Mouse (Mus musculus) A20 (cell line): ENCODE measurements around the gene Gsto2.

Experiments
- DNase-seq: peaks from one replicate; pipeline ENCODE4 v3.0.0-alpha.2; 2011; ENCODE audit warnings: low read depth, low spot score

Gene Gsto2

GRCm38 (mm10) chr19:47891562-47892312 lies 26.4 kb downstream of the Gsto2 start:
- DNase-seq = no peak

- no peak for DNase-seq
Observed at GRCm38 (mm10) chr19:47893092-47893491, 27.8 kb downstream of the Gsto2 start.

GRCm38 (mm10) chr19:47898472-47899079 lies 33.2 kb downstream of the Gsto2 start:
- no peak for DNase-seq

GRCm38 (mm10) chr19:47900012-47900411 lies 34.7 kb downstream of the Gsto2 start:
- no peak for DNase-seq

- no peak for DNase-seq
Observed at GRCm38 (mm10) chr19:47900558-47900957, 35.2 kb downstream of the Gsto2 start.

GRCm38 (mm10) chr19:47902316-47903201 lies 37.2 kb downstream of the Gsto2 start:
- DNase-seq = no peak

- no peak for DNase-seq
Observed at GRCm38 (mm10) chr19:47903679-47904078, 38.3 kb downstream of the Gsto2 start.

- no peak for DNase-seq
Observed at GRCm38 (mm10) chr19:47905081-47905480, 39.7 kb downstream of the Gsto2 start.

GRCm38 (mm10) chr19:47905603-47906002 lies 40.3 kb downstream of the Gsto2 start:
- DNase-seq = no peak

GRCm38 (mm10) chr19:47907596-47907995 lies 42.3 kb downstream of the Gsto2 start:
- DNase-seq = no peak

GRCm38 (mm10) chr19:47908961-47909371 lies 43.6 kb downstream of the Gsto2 start:
- no peak for DNase-seq

- DNase-seq = no peak
Observed at GRCm38 (mm10) chr19:47909387-47910116, 44.2 kb downstream of the Gsto2 start.

GRCm38 (mm10) chr19:47910117-47910618 lies 44.8 kb downstream of the Gsto2 start:
- DNase-seq = no peak

GRCm38 (mm10) chr19:47910751-47911150 lies 45.4 kb downstream of the Gsto2 start:
- DNase-seq = no peak

GRCm38 (mm10) chr19:47913344-47913743 lies 48.0 kb downstream of the Gsto2 start:
- DNase-seq = no peak

- DNase-seq = no peak
Observed at GRCm38 (mm10) chr19:47914191-47914590, 48.9 kb downstream of the Gsto2 start.

GRCm38 (mm10) chr19:47915251-47915650 lies 49.9 kb downstream of the Gsto2 start:
- peak; percentile 87 for DNase-seq

- DNase-seq = peak; percentile 24
Observed at GRCm38 (mm10) chr19:47917396-47917795, 52.1 kb downstream of the Gsto2 start.

GRCm38 (mm10) chr19:47918016-47918415 lies 52.7 kb downstream of the Gsto2 start:
- no peak for DNase-seq

GRCm38 (mm10) chr19:47918455-47919101 lies 53.2 kb downstream of the Gsto2 start:
- peak; percentile 89 for DNase-seq
